Mouse (Mus musculus): ENCODE data around the gene Gcc2.

DNA sequence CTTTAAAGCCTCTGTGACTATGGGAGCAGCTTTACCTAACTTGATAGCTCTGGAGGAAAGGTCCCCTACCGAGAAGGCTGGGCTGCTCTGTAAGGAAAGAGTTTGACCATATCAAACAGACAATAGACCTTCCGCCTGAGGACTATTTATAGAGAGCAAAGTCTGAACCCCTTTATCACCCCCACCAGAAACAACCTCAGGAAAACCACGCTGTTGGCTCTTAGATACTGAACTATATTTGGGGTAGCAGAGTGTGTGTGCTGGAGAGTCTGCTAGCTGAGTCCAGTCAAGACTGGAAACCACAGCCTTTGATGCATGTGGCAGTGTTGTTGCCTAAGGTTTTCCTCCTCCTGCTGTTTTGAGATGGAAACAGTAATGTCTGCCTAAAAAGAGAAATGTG, 99.3 kb downstream of the Gcc2 start:
- TF ChIP-seq CTCF (IDR thresholded peaks at IDR 0.05; ENCODE audit: low read depth, low read length) (no peak), POLR2A (IDR thresholded peaks at IDR 0.05; ENCODE audit: insufficient read depth, low read length) (no peak)
